Mouse (Mus musculus): ENCODE measurements around the gene Fam114a1.

DNA sequence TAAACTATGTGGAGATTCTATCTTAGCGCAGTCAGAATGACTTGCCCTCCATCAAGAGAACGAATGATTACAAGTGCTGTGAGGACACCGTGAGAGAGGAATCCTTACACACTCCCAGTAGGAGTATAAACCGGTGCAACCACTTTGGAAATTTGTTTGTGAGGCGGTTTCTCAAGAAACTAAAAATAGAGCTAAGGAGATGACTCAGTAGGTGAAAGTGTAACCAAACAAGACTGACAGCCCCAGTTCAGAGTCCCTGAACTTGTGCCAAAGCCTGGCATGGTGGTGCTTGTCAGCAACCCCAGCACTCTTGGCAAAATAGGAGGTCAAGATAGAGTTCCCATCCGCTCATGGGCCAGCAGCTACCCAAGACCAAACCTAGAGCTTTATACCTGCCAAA lies 116.7 kb downstream of the Fam114a1 start:
- TF ChIP-seq CTCF (IDR thresholded peaks at IDR 0.05; ENCODE audit: extremely low read depth, insufficient read length, insufficient replicate concordance, low read depth, low read length) (no peak), POLR2A (IDR thresholded peaks at IDR 0.05; ENCODE audit: low read depth, low read length) (no peak)
